Mouse (Mus musculus) kidney, embryonic 15.5 days (tissue): ENCODE data around the gene Strn4. TPM values are rescaled to one million over a fixed set of nuclear protein-coding genes. Genes with fewer than 3 reads are reported as not detected.
A peak's percentile ranks its signal among the peaks of the same experiment; 100 is the strongest.

ENCODE experiments used
- ATAC-seq: fragments of 200-750 bp; cut with Nextera tagmentation; replicated peaks from 2 replicates; pipeline ENCODE4 v1.8.0; 2017; ENCODE audit warnings: moderate TSS enrichment; ENCODE audit not compliant: low FRiP score
- H3K27ac ChIP-seq: fragments of 300-500 bp; sonication (generic); 2 replicates; pipeline ENCODE4 v1.5.1; 2015; ENCODE audit warnings: mild to moderate bottlenecking, inconsistent platforms
- H3K27me3 ChIP-seq: fragments of 300-500 bp; sonication (generic); 2 replicates; pipeline ENCODE4 v1.6.1; 2015; ENCODE audit warnings: inconsistent platforms
- H3K36me3 ChIP-seq: fragments of 300-500 bp; sonication (generic); 2 replicates; pipeline ENCODE4 v1.6.1; 2015; ENCODE audit warnings: inconsistent platforms
- H3K4me1 ChIP-seq: fragments of 300-500 bp; sonication (generic); 2 replicates; pipeline ENCODE4 v1.6.1; 2015; ENCODE audit warnings: inconsistent platforms
- H3K4me2 ChIP-seq: fragments of 300-500 bp; sonication (generic); 2 replicates; pipeline ENCODE4 v1.6.1; 2015; ENCODE audit warnings: moderate library complexity, mild to moderate bottlenecking, inconsistent platforms
- H3K4me3 ChIP-seq: fragments of 300-500 bp; sonication (generic); replicated peaks from 2 replicates; pipeline ENCODE4 v1.5.1; 2015; ENCODE audit warnings: mild to moderate bottlenecking, inconsistent platforms
- H3K9ac ChIP-seq: fragments of 300-500 bp; sonication (generic); 2 replicates; pipeline ENCODE4 v1.6.1; 2015; ENCODE audit warnings: mild to moderate bottlenecking, inconsistent platforms
- H3K9me3 ChIP-seq: fragments of 300-500 bp; sonication (generic); replicated peaks from 2 replicates; pipeline ENCODE4 v1.6.1; 2016; ENCODE audit warnings: inconsistent platforms
- WGBS: fragments of 180-500 bp; shearing (Covaris S2); methylation state at CpG from one replicate; pipeline ENCODE4 v1.1.7; 2015; ENCODE audit warnings: mixed read lengths; 5-methylcytosine and 5-hydroxymethylcytosine counted together
- polyA plus RNA-seq: library from polyadenylated mRNA; unstranded; fragments of >200 nt; fragmentation: Nextera tagmentation; extraction: Ambion mirVana; gene quantifications from 2 replicates; pipeline ENCODE4 v1.2.1, GENCODE M21; 2015

Strn4 gene
- polyA plus RNA-seq, 1 experiment from 2014 or later = 99.8 TPM

GRCm38 (mm10) chr7:16884334-16884733 lies 68.6 kb downstream of the Strn4 start:
- 72% methylated on average over 4 of the region's 4 CpGs for WGBS
- ATAC-seq = no peak

GRCm38 (mm10) chr7:16885271-16885776 lies 69.6 kb downstream of the Strn4 start:
- peaks cover 56% of the 10 kb centered on the region for H3K36me3 ChIP-seq
- peak; percentile 46 for ATAC-seq

More at GRCm38 (mm10) chr7:16884334-16884733, 68.6 kb downstream of the Strn4 start:
- Histone ChIP-seq H3K9ac (no peak overlapping the region), H3K27ac (no peak overlapping the region), H3K9me3 (peaks cover 18% of the 10 kb centered on the region), H3K4me2 (no peak overlapping the region), H3K4me1 (peaks cover 24% of the 10 kb centered on the region), H3K4me3 (no peak overlapping the region), H3K27me3 (peaks cover 33% of the 10 kb centered on the region), H3K36me3 (peaks cover 56% of the 10 kb centered on the region)

GRCm38 (mm10) chr7:16885905-16886304 lies 70.2 kb downstream of the Strn4 start:
- Histone ChIP-seq H3K27ac (no peak overlapping the region), H3K9me3 (peaks cover 18% of the 10 kb centered on the region), H3K9ac (no peak overlapping the region), H3K27me3 (peaks cover 33% of the 10 kb centered on the region), H3K4me1 (peaks cover 16% of the 10 kb centered on the region), H3K4me2 (peak overlapping the region; percentile 51), H3K4me3 (peak overlapping the region; percentile 38), H3K36me3 (peaks cover 56% of the 10 kb centered on the region)
- ATAC-seq = no peak
- WGBS = 54% methylated on average over 59 of the region's 59 CpGs

More at GRCm38 (mm10) chr7:16885271-16885776, 69.6 kb downstream of the Strn4 start:
- Histone ChIP-seq H3K4me3 (peak overlapping the region; percentile 38), H3K4me1 (peaks cover 17% of the 10 kb centered on the region), H3K27ac (no peak overlapping the region), H3K4me2 (peak overlapping the region; percentile 51), H3K9ac (no peak overlapping the region), H3K9me3 (peaks cover 18% of the 10 kb centered on the region), H3K27me3 (peaks cover 33% of the 10 kb centered on the region)
- WGBS = 23% methylated on average over 86 of the region's 95 CpGs

Other genes with a start within 250 kb of the Strn4 start
- gene Arhgap35, start 200.9 kb upstream of the Strn4 start, polyA plus RNA-seq = 16.8 and 18.2 TPM in 2 replicates
- not detected in 2 replicates for gene Ceacam15, start 140.2 kb upstream of the Strn4 start, polyA plus RNA-seq
- gene Ceacam9, start 94.0 kb upstream of the Strn4 start, polyA plus RNA-seq = not detected in 2 replicates
- gene Ap2s1, start 77.5 kb upstream of the Strn4 start, polyA plus RNA-seq = 255 and 262 TPM in 2 replicates
- gene Slc1a5, start 34.5 kb upstream of the Strn4 start, polyA plus RNA-seq = 46.9 and 48.6 TPM in 2 replicates
- gene Fkrp, start 843 bp downstream of the Strn4 start, polyA plus RNA-seq = 32.0 and 34.1 TPM in 2 replicates
- gene Prkd2, start 27.0 kb downstream of the Strn4 start, polyA plus RNA-seq = 14.6 and 17.7 TPM in 2 replicates
- gene Dact3, start 59.4 kb downstream of the Strn4 start, polyA plus RNA-seq = 2.6 TPM in 2 replicates
- 6.8 and 7.8 TPM in 2 replicates for gene Gng8, start 75.9 kb downstream of the Strn4 start, polyA plus RNA-seq
- 1.5 and 2.1 TPM in 2 replicates for gene Ptgir, start 90.6 kb downstream of the Strn4 start, polyA plus RNA-seq
- gene Calm3, start 108.2 kb downstream of the Strn4 start, polyA plus RNA-seq = 116 and 124 TPM in 2 replicates
- 7.7 and 9.2 TPM in 2 replicates for gene Pnmal2, start 128.8 kb downstream of the Strn4 start, polyA plus RNA-seq
- gene Pnmal1, start 143.8 kb downstream of the Strn4 start, polyA plus RNA-seq = 0.58 and 0.90 TPM in 2 replicates
- 0.23 and 0.31 TPM in 2 replicates for gene Gm42372, start 167.2 kb downstream of the Strn4 start, polyA plus RNA-seq
- gene Ccdc8, start 176.8 kb downstream of the Strn4 start, polyA plus RNA-seq = 35.7 and 41.2 TPM in 2 replicates
- gene Ppp5c, start 212.0 kb downstream of the Strn4 start, polyA plus RNA-seq = 110 and 115 TPM in 2 replicates
- gene Hif3a, start 246.5 kb downstream of the Strn4 start, polyA plus RNA-seq = 18.4 and 22.5 TPM in 2 replicates